Mouse (Mus musculus) cortical plate, adult 2 months (tissue): Measurements from ENCODE around the gene Mb. TPM values are rescaled to one million over a fixed set of nuclear protein-coding genes. Genes with fewer than 3 reads are reported as not detected.

ENCODE experiments used
- H3K27ac ChIP-seq: fragments of 200-500 bp; 2 replicates; pipeline ENCODE4 v1.5.1; 2012; ENCODE audit warnings: low read length, control low read depth, inconsistent platforms; ENCODE audit not compliant: insufficient read depth
- H3K4me1 ChIP-seq: fragments of 200-500 bp; 2 replicates; pipeline ENCODE4 v1.6.1; 2011; ENCODE audit warnings: low read length; ENCODE audit not compliant: control insufficient read depth, insufficient read depth
- H3K4me3 ChIP-seq: fragments of 200-500 bp; 2 replicates; pipeline ENCODE4 v1.5.1; 2011; ENCODE audit warnings: mild to moderate bottlenecking, low read length, control low read depth; ENCODE audit not compliant: insufficient read depth
- CTCF ChIP-seq: fragments of 200-500 bp; IDR thresholded peaks from 2 replicates; pipeline ENCODE4 v1.5.1; 2011; ENCODE audit warnings: mild to moderate bottlenecking, control low read depth, low read length; ENCODE audit not compliant: insufficient read depth; ENCODE audit errors: extremely low read depth
- POLR2A ChIP-seq: fragments of 200-500 bp; IDR thresholded peaks from 2 replicates; pipeline ENCODE4 v1.6.1; 2011; ENCODE audit warnings: mild to moderate bottlenecking, low read length, control low read depth; ENCODE audit not compliant: insufficient read depth; ENCODE audit errors: extremely low read depth
- polyA plus RNA-seq: library from polyadenylated mRNA; depleted of rRNA; stranded (reverse); fragments of >200 nt; gene quantifications from 2 replicates; pipeline ENCODE4 v1.2.3, GENCODE M21; 2012

The Mb gene
- polyA plus RNA-seq, 1 experiment, result 0.15 TPM

DNA sequence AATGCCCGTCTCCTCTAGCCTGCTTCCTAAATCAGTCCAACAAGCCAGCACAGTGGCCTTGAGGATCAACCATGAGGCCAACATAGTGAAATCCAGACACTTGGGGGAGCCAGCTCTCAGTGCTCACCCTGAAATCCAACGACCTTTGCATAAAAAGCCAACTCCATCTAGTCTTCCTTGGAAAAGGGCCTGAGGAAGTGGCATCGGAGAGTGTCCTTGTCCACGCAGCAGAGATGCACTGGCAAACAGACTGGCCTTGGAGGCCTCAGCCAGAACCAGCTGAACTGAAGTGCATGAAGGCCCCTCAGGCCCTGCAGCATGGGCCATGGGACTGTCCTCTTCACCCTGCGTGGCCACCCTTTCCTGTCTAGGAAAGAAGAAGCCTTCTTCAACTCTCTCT, 31.0 kb upstream of the Mb start:
- peaks cover 10% of the 10 kb centered on the region for H3K4me1 ChIP-seq
- no peak overlapping the region for H3K27ac ChIP-seq
- no peak for TF ChIP-seq POLR2A
- TF ChIP-seq CTCF, result no peak
- H3K4me3 ChIP-seq, result no peak overlapping the region

DNA sequence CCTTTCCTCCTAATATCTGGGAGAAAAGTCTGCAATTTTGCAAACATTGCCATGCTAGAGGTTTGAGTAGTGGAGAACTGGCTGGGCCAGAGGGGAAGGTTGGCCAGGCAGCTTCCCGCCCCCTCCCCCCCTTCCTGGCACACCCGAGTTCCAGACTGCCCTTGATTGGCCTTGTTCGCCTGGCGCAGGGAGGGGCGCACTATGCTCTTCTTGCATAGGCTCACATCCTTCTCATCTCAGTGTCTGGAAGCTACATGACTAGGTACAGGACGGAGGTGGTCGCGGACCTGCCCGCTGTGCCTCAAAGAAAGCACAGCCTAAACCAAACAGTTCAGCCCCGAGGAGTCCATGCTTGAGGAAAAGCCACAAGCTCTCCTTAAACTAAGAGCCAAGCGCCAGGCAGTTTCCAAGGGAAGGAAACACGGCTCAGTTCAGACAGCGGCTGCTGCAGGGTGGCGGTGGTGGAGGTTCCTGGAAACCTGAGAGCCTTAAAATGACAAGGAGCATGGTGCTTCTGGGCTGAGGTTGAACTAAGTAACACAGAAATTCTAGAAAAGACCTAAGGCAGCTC, 30.3 kb upstream of the Mb start:
- Histone ChIP-seq H3K4me1 (peaks cover 7% of the 10 kb centered on the region), H3K4me3 (no peak overlapping the region), H3K27ac (0 out of 2 replicates have a peak overlapping the region, but pooled peaks have one; percentile 8)
- TF ChIP-seq CTCF, result no peak
- TF ChIP-seq POLR2A, result no peak

DNA sequence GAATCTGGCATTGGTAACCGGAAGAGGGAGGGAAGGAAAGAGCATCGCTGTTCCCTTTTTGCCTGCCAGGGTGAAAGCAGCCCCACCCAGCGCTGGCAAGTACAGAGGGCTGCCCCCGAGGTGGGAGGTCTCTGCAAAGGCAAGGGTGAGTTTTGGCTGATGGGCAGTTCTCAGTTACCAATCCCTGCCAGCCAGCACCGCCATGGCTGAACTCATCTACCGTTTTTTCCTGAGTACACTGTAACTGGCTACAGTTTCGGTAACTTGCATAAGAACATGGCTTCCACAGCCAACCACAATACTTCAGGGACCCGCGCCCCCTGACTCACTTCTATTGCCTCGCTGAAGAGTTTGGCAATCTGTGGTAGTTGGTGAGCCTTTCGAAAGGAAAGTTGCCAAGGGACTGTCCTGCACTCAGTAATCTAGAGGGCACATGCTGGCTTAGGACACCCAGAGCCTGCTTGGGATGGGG, 29.5 kb upstream of the Mb start:
- TF ChIP-seq CTCF (no peak), POLR2A (no peak)
- Histone ChIP-seq H3K4me1 (peaks cover 6% of the 10 kb centered on the region), H3K27ac (no peak overlapping the region), H3K4me3 (no peak overlapping the region)

GRCm38 (mm10) chr15:77079256-77079822, 28.9 kb upstream of the Mb start:
- Histone ChIP-seq H3K27ac (no peak overlapping the region), H3K4me1 (peaks cover 6% of the 10 kb centered on the region), H3K4me3 (no peak overlapping the region)
- TF ChIP-seq POLR2A (no peak), CTCF (no peak)

GRCm38 (mm10) chr15:77078786-77079185, 28.3 kb upstream of the Mb start:
- H3K4me3 ChIP-seq, result no peak overlapping the region
- no peak for TF ChIP-seq POLR2A
- no peak for TF ChIP-seq CTCF
- H3K27ac ChIP-seq, result peak overlapping the region; percentile 26
- H3K4me1 ChIP-seq, result peaks cover 6% of the 10 kb centered on the region; the same call in 1 of the 2 replicates

- Histone ChIP-seq H3K4me1 (peaks cover 6% of the 10 kb centered on the region; the same call in 1 of the 2 replicates), H3K27ac (peak overlapping the region; percentile 7; the same call in 1 of the 2 replicates), H3K4me3 (no peak overlapping the region)
- no peak for TF ChIP-seq POLR2A
- TF ChIP-seq CTCF, result no peak
Measured at GRCm38 (mm10) chr15:77077906-77078305, 27.4 kb upstream of the Mb start.

DNA sequence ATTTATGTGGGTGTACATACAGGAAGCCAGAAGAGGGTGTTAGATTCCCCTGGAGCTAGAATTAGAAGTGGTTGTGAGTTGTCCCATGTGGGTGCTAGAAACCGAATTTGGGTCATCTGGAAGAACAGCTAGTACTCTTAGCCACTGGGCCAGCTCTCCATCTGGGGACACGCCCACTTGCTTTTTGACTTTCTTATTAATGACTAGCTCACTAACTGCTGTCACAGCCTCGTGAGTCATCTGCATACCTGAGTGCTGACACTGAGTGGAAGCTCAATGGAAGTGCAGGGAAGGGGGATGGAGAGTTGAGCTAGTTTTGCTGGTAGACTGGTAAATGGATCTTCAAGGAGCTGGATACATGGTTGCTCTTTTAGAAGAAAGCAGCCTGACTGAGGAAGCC, 26.1 kb upstream of the Mb start:
- peaks cover 6% of the 10 kb centered on the region; the same call in 1 of the 2 replicates for H3K4me1 ChIP-seq
- TF ChIP-seq CTCF, result no peak
- no peak for TF ChIP-seq POLR2A
- no peak overlapping the region for H3K27ac ChIP-seq
- H3K4me3 ChIP-seq, result no peak overlapping the region

DNA sequence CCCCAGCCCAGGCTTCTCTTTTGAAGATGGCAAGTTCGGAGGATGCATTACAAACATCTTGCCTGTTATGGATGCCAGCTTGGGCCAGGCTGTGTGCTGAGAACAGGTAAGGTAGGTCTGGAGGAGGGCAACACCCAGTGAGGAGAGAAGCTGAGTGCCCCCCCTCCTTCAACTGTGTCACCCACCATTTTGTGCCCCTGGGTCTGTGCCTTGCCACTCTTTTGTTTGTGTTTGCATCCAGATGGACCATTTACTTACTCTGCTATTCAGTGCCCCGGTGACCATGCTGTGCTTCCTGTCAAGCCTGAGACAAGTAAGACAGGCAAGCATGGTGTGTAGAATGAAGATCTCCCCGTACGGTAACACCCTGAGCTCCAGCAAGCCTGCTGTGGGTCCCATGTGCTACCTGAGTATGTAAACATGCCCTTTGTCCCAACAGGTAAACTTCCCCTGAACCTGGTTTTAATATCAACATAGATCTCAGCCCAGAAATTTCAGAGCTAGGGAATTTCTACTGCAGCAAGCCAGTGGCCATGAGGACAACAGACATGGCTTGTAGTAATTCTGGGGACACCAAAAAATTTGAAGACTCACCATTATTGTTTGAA, 22.2 kb upstream of the Mb start:
- peaks cover 8% of the 10 kb centered on the region for H3K4me1 ChIP-seq
- TF ChIP-seq POLR2A (no peak), CTCF (no peak)
- no peak overlapping the region for H3K4me3 ChIP-seq
- H3K27ac ChIP-seq, result no peak overlapping the region

- Histone ChIP-seq H3K27ac (no peak overlapping the region), H3K4me3 (no peak overlapping the region), H3K4me1 (peaks cover 8% of the 10 kb centered on the region)
- TF ChIP-seq POLR2A (no peak), CTCF (peak; percentile 34; the same call in 1 of the 2 replicates)
Measured at GRCm38 (mm10) chr15:77071501-77071900, 21.0 kb upstream of the Mb start.
